Mouse (Mus musculus) midbrain, embryonic 11.5 days (tissue): ENCODE measurements around the gene Bcar3. TPM values are rescaled to one million over a fixed set of nuclear protein-coding genes. Genes with fewer than 3 reads are reported as not detected.
A peak's percentile ranks its signal among the peaks of the same experiment; 100 is the strongest.

Experiments
- ATAC-seq: fragments of 200-750 bp; cut with Nextera tagmentation; 2 replicates; pipeline ENCODE4 v1.8.0; 2017; ENCODE audit warnings: moderate TSS enrichment, moderate library complexity; ENCODE audit not compliant: low FRiP score
- DNase-seq: peaks from one replicate; pipeline ENCODE4 v3.0.0; 2015; ENCODE audit warnings: low spot score; ENCODE audit errors: missing footprints
- H3K27ac ChIP-seq: fragments of 300-500 bp; sonication (generic); 2 replicates; pipeline ENCODE4 v1.5.1; 2014; ENCODE audit warnings: low read depth, low read length
- H3K27me3 ChIP-seq: fragments of 300-500 bp; sonication (generic); 2 replicates; pipeline ENCODE4 v1.6.1; 2014; ENCODE audit warnings: mild to moderate bottlenecking, low read length, moderate library complexity, mixed read lengths; ENCODE audit not compliant: control insufficient read depth, insufficient read depth
- H3K36me3 ChIP-seq: fragments of 300-500 bp; sonication (generic); 2 replicates; pipeline ENCODE4 v1.6.1; 2014; ENCODE audit warnings: mild to moderate bottlenecking, low read length, moderate library complexity, mixed read lengths; ENCODE audit not compliant: control insufficient read depth, insufficient read depth
- H3K4me1 ChIP-seq: fragments of 300-500 bp; sonication (generic); 2 replicates; pipeline ENCODE4 v1.6.1; 2014; ENCODE audit warnings: low read length; ENCODE audit not compliant: control insufficient read depth, insufficient read depth
- H3K4me2 ChIP-seq: fragments of 300-500 bp; sonication (generic); 2 replicates; pipeline ENCODE4 v1.6.1; 2014; ENCODE audit warnings: mild to moderate bottlenecking, moderate library complexity
- H3K4me3 ChIP-seq: fragments of 300-500 bp; sonication (generic); 2 replicates; pipeline ENCODE4 v1.5.1; 2014; ENCODE audit warnings: low read depth, low read length
- H3K9ac ChIP-seq: fragments of 300-500 bp; sonication (generic); 2 replicates; pipeline ENCODE4 v1.6.1; 2014; ENCODE audit warnings: low read length
- H3K9me3 ChIP-seq: fragments of 300-500 bp; sonication (generic); 2 replicates; pipeline ENCODE4 v1.6.1; 2016; ENCODE audit warnings: low read length; ENCODE audit not compliant: control insufficient read depth
- WGBS: fragments of 180-500 bp; shearing (Covaris S2); extraction: QIAGEN DNeasy Blood & Tissue Kit; methylation state at CpG from one replicate; pipeline ENCODE4 v1.1.7; 2014; 5-methylcytosine and 5-hydroxymethylcytosine counted together
- polyA plus RNA-seq: library from polyadenylated mRNA; unstranded; fragments of >200 nt; fragmentation: Nextera tagmentation; extraction: Ambion mirVana; gene quantifications from 2 replicates; pipeline ENCODE4 v1.2.1, GENCODE M21; 2014

The Bcar3 gene
- polyA plus RNA-seq, 1 experiment from 2014 or later = 16.7 TPM

DNA sequence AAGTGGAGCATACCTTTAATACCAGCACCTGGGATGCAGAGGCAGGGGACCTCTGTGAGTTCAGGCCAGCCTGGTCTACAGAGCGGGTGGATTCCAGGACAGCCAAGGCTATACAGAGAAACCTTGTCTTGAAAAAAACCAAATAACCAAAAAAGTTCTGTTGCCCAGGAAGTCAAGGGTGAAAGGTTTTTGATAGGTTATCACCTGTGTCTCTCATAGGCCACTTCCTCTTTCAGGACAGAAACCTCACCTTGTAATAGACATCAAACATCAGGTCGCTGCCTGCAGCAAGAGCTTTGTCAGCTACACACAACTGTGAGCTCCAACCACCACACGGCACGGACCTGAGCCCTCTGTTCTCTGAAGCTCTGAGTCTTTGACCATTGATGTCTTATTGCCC lies 10.6 kb downstream of the Bcar3 start:
- Histone ChIP-seq H3K27ac (no peak overlapping the region), H3K27me3 (no peaks in the 10 kb centered on the region), H3K4me3 (no peak overlapping the region), H3K4me1 (no peaks in the 10 kb centered on the region), H3K9me3 (no peaks in the 10 kb centered on the region), H3K36me3 (no peaks in the 10 kb centered on the region), H3K9ac (no peak overlapping the region), H3K4me2 (no peak overlapping the region)
- ATAC-seq = no peak
- DNase-seq = no peak
- WGBS = 89% methylated on average over 4 of the region's 4 CpGs

- Histone ChIP-seq H3K36me3 (no peaks in the 10 kb centered on the region), H3K4me2 (no peak overlapping the region), H3K4me3 (no peak overlapping the region), H3K9me3 (no peaks in the 10 kb centered on the region), H3K4me1 (no peaks in the 10 kb centered on the region), H3K9ac (no peak overlapping the region), H3K27ac (no peak overlapping the region), H3K27me3 (no peaks in the 10 kb centered on the region)
- peak; percentile 83 for DNase-seq
- WGBS = 52% methylated on average over 4 of the region's 4 CpGs
- no peak for ATAC-seq
Measured at GRCm38 (mm10) chr3:122307894-122308671, 14.1 kb downstream of the Bcar3 start.

DNA sequence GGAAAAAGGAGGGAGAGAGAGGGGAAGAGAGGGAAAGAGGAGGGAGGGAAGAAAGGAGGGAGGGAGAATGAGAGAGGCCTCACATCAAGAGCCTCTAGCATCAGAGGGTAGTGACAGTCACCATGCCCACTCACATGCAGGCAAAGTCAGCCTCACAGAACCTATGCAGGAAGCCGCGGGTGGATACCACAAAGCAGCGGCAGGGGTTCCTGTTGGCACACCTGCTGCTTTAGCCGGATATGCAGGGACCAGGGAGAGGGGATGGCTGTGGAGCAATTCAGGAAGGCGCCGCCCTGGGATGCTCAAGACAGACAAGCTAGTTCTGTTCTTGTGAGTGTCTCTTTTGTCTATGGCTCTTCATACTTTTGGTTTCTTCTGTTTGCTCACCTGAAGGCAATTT lies 15.0 kb downstream of the Bcar3 start:
- WGBS = 40% methylated on average over 6 of the region's 6 CpGs
- no peak for ATAC-seq

GRCm38 (mm10) chr3:122312078-122312477 lies 18.1 kb downstream of the Bcar3 start:
- Histone ChIP-seq H3K4me1 (0 out of 2 replicates have a peak, but pooled peaks cover 2% of the 10 kb centered on the region), H3K9ac (no peak overlapping the region), H3K27ac (no peak overlapping the region), H3K36me3 (no peaks in the 10 kb centered on the region), H3K4me3 (no peak overlapping the region), H3K27me3 (no peaks in the 10 kb centered on the region), H3K4me2 (no peak overlapping the region), H3K9me3 (no peaks in the 10 kb centered on the region)
- 16% methylated on average over 2 of the region's 2 CpGs for WGBS
- peak; percentile 100 for DNase-seq
- peak; percentile 59; the same call in 1 of the 2 replicates for ATAC-seq

More for the DNA sequence above, 15.0 kb downstream of the Bcar3 start:
- Histone ChIP-seq H3K4me1 (0 out of 2 replicates have a peak, but pooled peaks cover 2% of the 10 kb centered on the region), H3K9me3 (no peaks in the 10 kb centered on the region), H3K4me3 (no peak overlapping the region), H3K36me3 (no peaks in the 10 kb centered on the region), H3K4me2 (no peak overlapping the region), H3K27ac (no peak overlapping the region), H3K27me3 (no peaks in the 10 kb centered on the region), H3K9ac (no peak overlapping the region)
- peak; percentile 75 for DNase-seq

DNA sequence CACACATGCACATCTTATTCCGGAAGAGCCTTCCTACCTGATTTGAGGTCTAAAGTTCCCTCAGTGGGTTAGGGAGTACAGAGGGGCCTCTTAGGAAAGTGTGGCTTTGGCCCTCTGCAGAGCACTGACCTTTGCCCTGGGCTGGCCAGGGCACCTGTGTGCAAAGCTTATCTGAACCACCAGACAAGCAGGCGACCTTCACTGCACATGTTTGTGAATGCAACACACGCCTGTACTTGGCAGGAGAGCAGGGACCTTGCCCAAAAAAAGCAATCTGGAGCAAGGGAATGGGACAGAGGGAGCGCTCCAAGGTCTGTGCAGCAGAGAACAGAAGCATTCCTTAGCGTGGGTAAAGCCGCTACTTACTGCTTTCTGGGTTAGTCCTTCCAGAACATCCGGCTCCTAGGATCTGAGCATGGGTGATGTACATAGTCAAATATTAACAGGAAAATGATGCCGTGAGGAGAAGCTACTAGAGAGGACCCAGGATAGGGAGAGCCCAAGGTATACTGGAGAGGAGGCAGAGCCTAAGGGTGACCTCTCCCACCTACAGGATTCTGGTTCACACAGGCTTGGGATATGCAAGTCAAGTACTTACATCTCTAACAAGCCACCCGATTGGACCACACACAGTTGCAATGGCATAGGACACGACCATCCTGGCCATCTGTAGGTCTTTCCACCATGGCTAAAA lies 19.1 kb downstream of the Bcar3 start:
- 0 out of 2 replicates have a peak, but pooled peaks cover 2% of the 10 kb centered on the region for H3K4me1 ChIP-seq
- no peaks in the 10 kb centered on the region for H3K36me3 ChIP-seq
- no peak overlapping the region for H3K9ac ChIP-seq
- ATAC-seq (no peak), DNase-seq (peak; percentile 84)
- H3K27me3 ChIP-seq = no peaks in the 10 kb centered on the region
- no peak overlapping the region for H3K4me3 ChIP-seq
- H3K4me2 ChIP-seq = no peak overlapping the region
- no peak overlapping the region for H3K27ac ChIP-seq
- H3K9me3 ChIP-seq = no peaks in the 10 kb centered on the region
- WGBS = 80% methylated on average over 10 of the region's 10 CpGs

DNA sequence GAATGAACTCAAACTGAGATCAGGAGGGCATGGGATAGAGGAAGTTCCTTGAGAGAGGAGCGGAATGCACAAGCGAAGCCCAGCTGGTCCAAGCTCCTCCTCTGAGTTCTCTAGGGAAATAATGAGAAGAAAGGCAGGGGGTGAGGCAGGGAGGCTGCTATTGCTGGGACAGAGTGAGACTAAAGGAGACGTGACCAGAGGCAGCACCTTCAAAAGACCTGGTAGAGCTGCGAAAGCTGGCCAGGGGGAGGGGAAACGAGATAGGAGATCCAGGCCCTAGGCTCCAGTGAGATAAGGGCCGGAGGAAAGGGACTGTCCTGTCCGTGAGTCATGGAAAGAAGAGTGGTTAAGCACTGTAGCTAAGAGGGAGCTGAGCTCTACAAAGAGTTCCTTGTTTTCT lies 20.0 kb downstream of the Bcar3 start:
- no peak overlapping the region for H3K4me2 ChIP-seq
- no peak; the same call in 1 of the 2 replicates for ATAC-seq
- H3K4me1 ChIP-seq = 0 out of 2 replicates have a peak, but pooled peaks cover 2% of the 10 kb centered on the region
- peak; percentile 81 for DNase-seq
- no peaks in the 10 kb centered on the region for H3K27me3 ChIP-seq
- H3K9ac ChIP-seq = no peak overlapping the region
- H3K4me3 ChIP-seq = no peak overlapping the region
- WGBS = 52% methylated on average over 7 of the region's 7 CpGs
- no peaks in the 10 kb centered on the region for H3K9me3 ChIP-seq
- H3K36me3 ChIP-seq = no peaks in the 10 kb centered on the region
- H3K27ac ChIP-seq = no peak overlapping the region

DNA sequence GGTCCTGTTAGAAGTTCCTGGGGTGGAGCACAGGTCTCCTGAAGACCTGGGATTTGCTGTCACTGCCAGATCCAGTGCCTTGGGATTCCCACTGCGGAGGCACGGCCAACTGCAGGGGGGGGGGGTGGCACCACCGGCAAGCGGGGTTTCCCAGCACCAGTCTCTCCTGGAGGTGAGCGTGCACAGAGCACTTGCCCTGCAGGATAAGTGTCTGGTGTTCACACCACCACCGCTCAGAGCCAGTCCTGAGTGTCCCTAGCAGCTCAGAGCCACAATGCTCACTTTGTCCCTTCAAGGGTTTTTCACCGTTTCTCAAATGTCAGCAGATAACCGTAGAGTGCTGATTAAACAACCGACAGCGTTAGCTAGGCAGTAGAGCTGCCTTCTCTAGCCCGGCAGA lies 22.7 kb downstream of the Bcar3 start:
- no peak for ATAC-seq
- Histone ChIP-seq H3K4me2 (no peak overlapping the region), H3K9ac (no peak overlapping the region), H3K36me3 (no peaks in the 10 kb centered on the region), H3K9me3 (no peaks in the 10 kb centered on the region), H3K27me3 (no peaks in the 10 kb centered on the region), H3K4me3 (no peak overlapping the region), H3K4me1 (0 out of 2 replicates have a peak, but pooled peaks cover 2% of the 10 kb centered on the region), H3K27ac (no peak overlapping the region)
- 25% methylated on average over 11 of the region's 11 CpGs for WGBS
- peak; percentile 89 for DNase-seq

GRCm38 (mm10) chr3:122317339-122317738 lies 23.4 kb downstream of the Bcar3 start:
- Histone ChIP-seq H3K27ac (no peak overlapping the region), H3K4me2 (no peak overlapping the region), H3K4me1 (0 out of 2 replicates have a peak, but pooled peaks cover 2% of the 10 kb centered on the region), H3K4me3 (no peak overlapping the region), H3K36me3 (no peaks in the 10 kb centered on the region), H3K9me3 (no peaks in the 10 kb centered on the region), H3K27me3 (no peaks in the 10 kb centered on the region), H3K9ac (no peak overlapping the region)
- ATAC-seq (no peak), DNase-seq (peak; percentile 78)
- WGBS = 82% methylated on average over 6 of the region's 6 CpGs

- no peaks in the 10 kb centered on the region for H3K27me3 ChIP-seq
- H3K4me2 ChIP-seq = no peak overlapping the region
- H3K9ac ChIP-seq = no peak overlapping the region
- DNase-seq (peak; percentile 70), ATAC-seq (no peak)
- no peaks in the 10 kb centered on the region for H3K4me1 ChIP-seq
- no peak overlapping the region for H3K27ac ChIP-seq
- H3K36me3 ChIP-seq = no peaks in the 10 kb centered on the region
- H3K4me3 ChIP-seq = no peak overlapping the region
- WGBS = 79% methylated on average over 9 of the region's 9 CpGs
- no peaks in the 10 kb centered on the region for H3K9me3 ChIP-seq
Measured at GRCm38 (mm10) chr3:122322226-122322625, 28.3 kb downstream of the Bcar3 start.
